Mouse (Mus musculus): ENCODE results near the gene Kcnb1.

DNA sequence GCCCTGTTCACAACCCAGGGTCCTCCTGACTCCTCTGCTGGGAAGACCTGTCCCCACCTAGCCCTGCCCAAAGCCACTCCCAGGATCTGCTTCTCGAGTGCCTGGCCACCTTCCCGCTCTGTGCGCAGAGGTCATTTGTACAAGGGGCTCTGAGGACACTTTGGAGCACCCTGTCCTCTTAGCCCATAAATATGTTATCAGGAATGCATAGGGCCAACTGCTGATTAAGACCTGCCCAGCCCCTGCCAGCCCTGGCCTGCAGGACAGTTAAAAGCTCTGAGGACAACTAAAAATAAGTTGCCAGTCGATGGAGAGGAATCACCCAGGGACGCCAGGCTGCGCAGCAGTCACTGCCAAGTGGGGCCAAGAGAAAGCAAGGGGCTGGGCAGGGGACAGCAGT, 22.6 kb upstream of the Kcnb1 start:
- TF ChIP-seq CTCF (IDR thresholded peaks at IDR 0.05; ENCODE audit: low read depth, low read length) (no peak), POLR2A (IDR thresholded peaks at IDR 0.05; ENCODE audit: borderline replicate concordance, low read depth, low read length) (no peak)
